Mouse (Mus musculus) bone marrow macrophage, adult 2 months (primary cell): ENCODE measurements around the gene Fnip2.

Source experiments
- CTCF ChIP-seq: IDR thresholded peaks from 2 replicates; pipeline ENCODE4 v1.5.1; 2012; ENCODE audit warnings: low read depth, mild to moderate bottlenecking, low read length, moderate library complexity
- POLR2A ChIP-seq: IDR thresholded peaks from 2 replicates; pipeline ENCODE4 v1.6.1; 2012; ENCODE audit warnings: mild to moderate bottlenecking, low read depth, low read length, borderline replicate concordance

DNA sequence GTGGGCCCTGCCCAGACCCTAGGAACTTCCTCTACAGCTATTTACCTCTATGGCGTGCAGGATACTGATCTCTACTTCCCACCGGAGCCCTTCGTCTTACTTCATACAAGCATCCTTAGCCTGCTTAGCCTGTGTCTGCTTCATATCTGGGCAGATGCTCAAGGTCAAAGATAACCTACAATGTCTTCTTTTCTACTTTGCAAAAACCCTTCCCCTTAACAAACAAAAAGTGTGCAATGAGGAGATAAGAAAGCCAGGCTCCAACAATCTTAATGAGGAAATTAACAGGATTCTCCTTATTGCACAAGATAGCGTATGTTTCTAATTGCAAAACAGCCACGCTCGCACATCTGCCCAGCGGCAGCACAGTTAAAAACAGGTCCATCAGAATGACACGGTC is 89.2 kb downstream of the Fnip2 start:
- TF ChIP-seq CTCF: no peak
- TF ChIP-seq POLR2A: no peak
